Mouse (Mus musculus) heart, embryonic 13.5 days (tissue): Measurements from ENCODE around the gene Afg3l1. TPM values are rescaled to one million over a fixed set of nuclear protein-coding genes. Genes with fewer than 3 reads are reported as not detected.
"Not testable (repeated sequence)": the region's sequence is repeated elsewhere in the genome, so short reads cannot be mapped to it uniquely, and the experiment has no call there.

Experiments
- ATAC-seq: fragments of 200-750 bp; cut with Nextera tagmentation; 2 replicates; pipeline ENCODE4 v1.8.0; 2017; ENCODE audit warnings: moderate TSS enrichment; ENCODE audit not compliant: insufficient number of reproducible peaks, low FRiP score, low TSS enrichment; ENCODE audit errors: extremely low read depth
- H3K27ac ChIP-seq: fragments of 300-500 bp; sonication (generic); replicated peaks from 2 replicates; pipeline ENCODE4 v1.5.1; 2015; ENCODE audit warnings: moderate library complexity, mild to moderate bottlenecking, inconsistent platforms
- H3K27me3 ChIP-seq: fragments of 300-500 bp; sonication (generic); replicated peaks from 2 replicates; pipeline ENCODE4 v1.6.1; 2015; ENCODE audit warnings: mild to moderate bottlenecking, inconsistent platforms
- H3K36me3 ChIP-seq: fragments of 300-500 bp; sonication (generic); 2 replicates; pipeline ENCODE4 v1.6.1; 2015; ENCODE audit warnings: mild to moderate bottlenecking, inconsistent platforms
- H3K4me1 ChIP-seq: fragments of 300-500 bp; sonication (generic); 2 replicates; pipeline ENCODE4 v1.6.1; 2015; ENCODE audit warnings: inconsistent platforms
- H3K4me2 ChIP-seq: fragments of 300-500 bp; sonication (generic); 2 replicates; pipeline ENCODE4 v1.6.1; 2015; ENCODE audit warnings: inconsistent platforms, mild to moderate bottlenecking, moderate library complexity
- H3K4me3 ChIP-seq: fragments of 300-500 bp; sonication (generic); 2 replicates; pipeline ENCODE4 v1.5.1; 2015; ENCODE audit warnings: moderate library complexity, mild to moderate bottlenecking, inconsistent platforms
- H3K9ac ChIP-seq: fragments of 300-500 bp; sonication (generic); 2 replicates; pipeline ENCODE4 v1.6.1; 2015; ENCODE audit warnings: inconsistent platforms, mild to moderate bottlenecking, moderate library complexity
- H3K9me3 ChIP-seq: fragments of 300-500 bp; sonication (generic); 2 replicates; pipeline ENCODE4 v1.6.1; 2016; ENCODE audit warnings: inconsistent platforms
- WGBS: fragments of 180-500 bp; shearing (Covaris S2); methylation state at CpG from one replicate; pipeline ENCODE4 v1.1.7; 2015; ENCODE audit warnings: mixed read lengths; 5-methylcytosine and 5-hydroxymethylcytosine counted together
- polyA plus RNA-seq: library from polyadenylated mRNA; unstranded; fragments of >200 nt; fragmentation: Nextera tagmentation; extraction: Ambion mirVana; gene quantifications from 2 replicates; pipeline ENCODE4 v1.2.1, GENCODE M21; 2015

Gene Afg3l1
- polyA plus RNA-seq, result 47.4 and 47.7 TPM in 2 replicates

GRCm38 (mm10) chr8:123477737-123478258 lies at the start of gene Afg3l1:
TSS of gene Afg3l1 (plus strand) at chr8:123477903.
- H3K36me3 ChIP-seq, result peaks cover 27% of the 10 kb centered on the region
- H3K9me3 ChIP-seq, result no peaks in the 10 kb centered on the region
- H3K27ac ChIP-seq, result peak within 1 kb of the TSS; percentile 95
- no peaks in the 10 kb centered on the region for H3K27me3 ChIP-seq
- peak; percentile 86 for ATAC-seq
- H3K4me2 ChIP-seq, result peak within 1 kb of the TSS; percentile 84
- WGBS, result under 1% methylated on average over 58 of the region's 58 CpGs
- peak within 1 kb of the TSS; percentile 79 for H3K4me3 ChIP-seq
- H3K9ac ChIP-seq, result peak within 1 kb of the TSS; percentile 85
- peaks cover 18% of the 10 kb centered on the region for H3K4me1 ChIP-seq

GRCm38 (mm10) chr8:123428343-123428893 lies 49.3 kb upstream of the Afg3l1 start:
- Histone ChIP-seq H3K4me1 (no peaks in the 10 kb centered on the region), H3K9ac (no peak overlapping the region), H3K27me3 (no peaks in the 10 kb centered on the region), H3K4me2 (no peak overlapping the region), H3K9me3 (peaks cover 68% of the 10 kb centered on the region), H3K4me3 (no peak overlapping the region), H3K27ac (no peak overlapping the region), H3K36me3 (peaks cover 2% of the 10 kb centered on the region; the same call in 1 of the 2 replicates)
- ATAC-seq, result no peak
- 92% methylated on average over 29 of the region's 29 CpGs for WGBS

GRCm38 (mm10) chr8:123428939-123429721 lies 48.6 kb upstream of the Afg3l1 start:
- H3K9me3 ChIP-seq, result peaks cover 72% of the 10 kb centered on the region
- peaks cover 2% of the 10 kb centered on the region; the same call in 1 of the 2 replicates for H3K36me3 ChIP-seq
- no peaks in the 10 kb centered on the region for H3K4me1 ChIP-seq
- H3K27me3 ChIP-seq, result no peaks in the 10 kb centered on the region
- H3K4me3 ChIP-seq, result no peak overlapping the region
- no peak overlapping the region for H3K9ac ChIP-seq
- ATAC-seq, result no peak
- H3K27ac ChIP-seq, result no peak overlapping the region
- 88% methylated on average over 23 of the region's 23 CpGs for WGBS
- H3K4me2 ChIP-seq, result no peak overlapping the region

GRCm38 (mm10) chr8:123429722-123430013 lies 48.0 kb upstream of the Afg3l1 start:
- H3K36me3 ChIP-seq, H3K4me1 ChIP-seq, ATAC-seq, H3K27me3 ChIP-seq, H3K4me3 ChIP-seq, H3K4me2 ChIP-seq, H3K9ac ChIP-seq, H3K27ac ChIP-seq: not testable (repeated sequence)
- WGBS, result 90% methylated on average over 15 of the region's 15 CpGs
- peaks cover 72% of the 10 kb centered on the region for H3K9me3 ChIP-seq

GRCm38 (mm10) chr8:123430936-123431335 lies 46.8 kb upstream of the Afg3l1 start:
- H3K4me2 ChIP-seq, H3K4me3 ChIP-seq, ATAC-seq, H3K9ac ChIP-seq, H3K36me3 ChIP-seq, H3K4me1 ChIP-seq, H3K27me3 ChIP-seq, H3K27ac ChIP-seq: not testable (repeated sequence)
- peaks cover 72% of the 10 kb centered on the region for H3K9me3 ChIP-seq
- 78% methylated on average over 8 of the region's 8 CpGs for WGBS

- Histone ChIP-seq H3K27ac (no peak overlapping the region), H3K27me3 (no peaks in the 10 kb centered on the region), H3K36me3 (peaks cover 2% of the 10 kb centered on the region; the same call in 1 of the 2 replicates), H3K4me2 (no peak overlapping the region), H3K9me3 (peaks cover 66% of the 10 kb centered on the region), H3K4me1 (no peaks in the 10 kb centered on the region), H3K4me3 (no peak overlapping the region), H3K9ac (no peak overlapping the region)
- no peak for ATAC-seq
- WGBS, result 90% methylated on average over 25 of the region's 25 CpGs
These were observed 45.9 kb upstream of the Afg3l1 start for GRCm38 (mm10) chr8:123431616-123432365.

- no peaks in the 10 kb centered on the region for H3K36me3 ChIP-seq
- WGBS, result 86% methylated on average over 16 of the region's 16 CpGs
- no peaks in the 10 kb centered on the region for H3K4me1 ChIP-seq
- ATAC-seq, result no peak
- H3K9me3 ChIP-seq, result peaks cover 60% of the 10 kb centered on the region
- H3K9ac ChIP-seq, result no peak overlapping the region
- H3K4me2 ChIP-seq, result no peak overlapping the region
- no peak overlapping the region for H3K4me3 ChIP-seq
- no peak overlapping the region for H3K27ac ChIP-seq
- H3K27me3 ChIP-seq, result no peaks in the 10 kb centered on the region
These were observed 45.3 kb upstream of the Afg3l1 start for GRCm38 (mm10) chr8:123432381-123432780.

GRCm38 (mm10) chr8:123433241-123433974 lies 44.3 kb upstream of the Afg3l1 start:
- not testable (repeated sequence) for H3K4me2 ChIP-seq

GRCm38 (mm10) chr8:123441788-123442187 lies 35.9 kb upstream of the Afg3l1 start:
- no peak overlapping the region for H3K4me2 ChIP-seq
- H3K27ac ChIP-seq, result no peak overlapping the region
- H3K4me3 ChIP-seq, result no peak overlapping the region
- H3K9me3 ChIP-seq, result no peaks in the 10 kb centered on the region
- no peaks in the 10 kb centered on the region for H3K36me3 ChIP-seq
- no peaks in the 10 kb centered on the region for H3K27me3 ChIP-seq
- no peak overlapping the region for H3K9ac ChIP-seq
- peaks cover 24% of the 10 kb centered on the region for H3K4me1 ChIP-seq
- whole genome bisulfite sequencing, result 75% methylated on average over 2 of the region's 2 CpGs
- ATAC-seq, result no peak

More at GRCm38 (mm10) chr8:123433241-123433974, 44.3 kb upstream of the Afg3l1 start:
- not testable (repeated sequence) for H3K36me3 ChIP-seq, H3K27ac ChIP-seq, H3K27me3 ChIP-seq, H3K9ac ChIP-seq, ATAC-seq, H3K4me3 ChIP-seq, H3K4me1 ChIP-seq
- H3K9me3 ChIP-seq, result peaks cover 50% of the 10 kb centered on the region
- 93% methylated on average over 47 of the region's 47 CpGs for WGBS

GRCm38 (mm10) chr8:123442351-123442750 lies 35.4 kb upstream of the Afg3l1 start:
- peak overlapping the region; percentile 76; the same call in 1 of the 2 replicates for H3K4me3 ChIP-seq
- 85% methylated on average over 5 of the region's 5 CpGs for WGBS
- no peak overlapping the region for H3K27ac ChIP-seq

More at GRCm38 (mm10) chr8:123442351-123442750, 35.4 kb upstream of the Afg3l1 start:
- H3K4me2 ChIP-seq, result peak overlapping the region; percentile 77
- no peaks in the 10 kb centered on the region for H3K27me3 ChIP-seq
- H3K9ac ChIP-seq, result no peak overlapping the region
- H3K9me3 ChIP-seq, result no peaks in the 10 kb centered on the region
- no peak for ATAC-seq
- peaks cover 29% of the 10 kb centered on the region for H3K4me1 ChIP-seq
- no peaks in the 10 kb centered on the region for H3K36me3 ChIP-seq
